Mouse (Mus musculus) erythroblast, embryonic 14.5 days (primary cell): ENCODE results near the gene Nudt5.

Experiments used
- GATA1 ChIP-seq: IDR thresholded peaks from 2 replicates; pipeline ENCODE4 v1.6.1; 2012; ENCODE audit warnings: low read length, inconsistent platforms, mixed read lengths
- TAL1 ChIP-seq: IDR thresholded peaks from 3 replicates; pipeline ENCODE4 v1.6.1; 2012; ENCODE audit warnings: low read length, inconsistent platforms, mixed read lengths

DNA sequence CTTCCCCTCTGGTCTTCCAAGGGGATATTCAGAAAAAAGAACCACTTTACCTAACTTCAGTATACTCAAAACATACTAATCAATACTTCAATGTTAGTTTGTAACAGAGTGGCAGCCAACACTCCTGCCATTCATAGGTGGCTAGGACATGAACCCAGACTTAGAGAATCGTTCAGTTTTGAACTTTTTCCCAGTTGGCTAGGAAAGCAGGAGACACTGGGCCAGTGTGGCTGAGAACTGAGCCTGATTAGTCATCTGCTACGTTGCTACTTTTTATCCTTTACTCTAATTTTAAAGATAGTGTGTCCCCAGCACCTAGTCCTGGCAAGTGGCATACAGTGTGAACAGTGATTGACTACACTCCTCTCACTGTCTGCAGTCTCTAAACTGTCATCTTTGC lies 22.9 kb downstream of the Nudt5 start:
- TF ChIP-seq GATA1 (no peak), TAL1 (no peak)
